Mouse (Mus musculus) kidney, adult 2 months (tissue): ENCODE results near the gene Ankrd39.

Experiments used
- CTCF ChIP-seq: fragments of 200-500 bp; conservative IDR thresholded peaks from 2 replicates; pipeline ENCODE4 v1.5.1; 2011; ENCODE audit warnings: low read depth, mild to moderate bottlenecking, control low read depth, low read length, moderate library complexity, mixed read lengths; ENCODE audit not compliant: insufficient read depth, insufficient read length
- POLR2A ChIP-seq: fragments of 200-500 bp; IDR thresholded peaks from one replicate; pipeline ENCODE4 v1.6.1; 2011; ENCODE audit warnings: low read depth, low read length, control low read depth

DNA sequence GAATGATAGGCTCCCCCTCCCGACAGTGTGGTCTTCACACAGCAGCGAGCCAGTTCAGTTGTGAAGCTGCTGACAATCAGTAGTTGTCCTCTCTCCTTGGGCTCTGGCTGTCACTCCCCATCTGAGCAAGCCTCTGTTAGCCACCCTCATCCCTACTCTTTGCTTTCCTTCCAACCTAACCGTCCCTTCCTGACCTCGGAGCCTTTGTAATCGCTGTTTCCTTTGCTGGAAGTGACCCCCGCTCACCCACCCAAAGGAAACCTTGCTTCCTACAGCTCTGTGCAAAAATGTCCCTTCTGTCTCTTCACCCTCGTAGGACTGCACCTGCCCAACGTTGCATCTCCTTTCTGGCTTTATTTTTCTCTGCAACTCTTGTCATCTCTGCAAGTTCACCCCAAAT, 35.0 kb upstream of the Ankrd39 start:
- no peak for TF ChIP-seq CTCF
- TF ChIP-seq POLR2A: no peak
